Mouse (Mus musculus) ES-Bruce4 (cell line): Measurements from ENCODE around the gene Gm44503. TPM values are rescaled to one million over a fixed set of nuclear protein-coding genes. Genes with fewer than 3 reads are reported as not detected.

ENCODE experiments used
- H3K27ac ChIP-seq: 2 replicates; pipeline ENCODE4 v1.5.1; 2012; ENCODE audit warnings: low read length, inconsistent platforms; ENCODE audit not compliant: insufficient read depth
- H3K27me3 ChIP-seq: 2 replicates; pipeline ENCODE4 v1.6.1; 2012; ENCODE audit warnings: mild to moderate bottlenecking, low read length, inconsistent platforms; ENCODE audit not compliant: control insufficient read depth, poor library complexity, insufficient read depth, severe bottlenecking
- H3K36me3 ChIP-seq: 2 replicates; pipeline ENCODE4 v1.6.1; 2012; ENCODE audit warnings: inconsistent platforms, mild to moderate bottlenecking, low read length, moderate library complexity; ENCODE audit not compliant: control insufficient read depth, poor library complexity, insufficient read depth, severe bottlenecking
- H3K4me1 ChIP-seq: one replicate; pipeline ENCODE4 v1.8.1; 2011; ENCODE audit warnings: low read length; ENCODE audit not compliant: control insufficient read depth, insufficient read depth
- H3K4me3 ChIP-seq: 2 replicates; pipeline ENCODE4 v1.5.1; 2011; ENCODE audit warnings: low read depth, mild to moderate bottlenecking, low read length
- H3K9ac ChIP-seq: 2 replicates; pipeline ENCODE4 v1.6.1; 2012; ENCODE audit warnings: low read depth, mild to moderate bottlenecking, inconsistent platforms; ENCODE audit not compliant: poor library complexity, severe bottlenecking
- H3K9me3 ChIP-seq: replicated peaks from 2 replicates; pipeline ENCODE4 v1.6.1; 2012; ENCODE audit warnings: mild to moderate bottlenecking, low read length, inconsistent platforms; ENCODE audit not compliant: control insufficient read depth, poor library complexity, insufficient read depth, severe bottlenecking
- CTCF ChIP-seq: IDR thresholded peaks from one replicate; pipeline ENCODE4 v1.8.1; 2011; ENCODE audit warnings: low read depth, low read length
- EP300 ChIP-seq: IDR thresholded peaks from 2 replicates; pipeline ENCODE4 v1.6.1; 2011; ENCODE audit warnings: low read depth, low read length; ENCODE audit not compliant: insufficient read depth
- POLR2A ChIP-seq: IDR thresholded peaks from one replicate; pipeline ENCODE4 v1.8.1; 2011; ENCODE audit warnings: low read length; ENCODE audit not compliant: insufficient read depth
- polyA plus RNA-seq: library from polyadenylated mRNA; stranded (reverse); fragments of >200 nt; gene quantifications from 2 replicates; pipeline ENCODE4 v1.2.4, GENCODE M21; 2011; ENCODE audit warnings: low read depth; ENCODE audit not compliant: missing spikeins, insufficient read depth, insufficient read length

Gm44503 gene
- not detected in 2 replicates for polyA plus RNA-seq

DNA sequence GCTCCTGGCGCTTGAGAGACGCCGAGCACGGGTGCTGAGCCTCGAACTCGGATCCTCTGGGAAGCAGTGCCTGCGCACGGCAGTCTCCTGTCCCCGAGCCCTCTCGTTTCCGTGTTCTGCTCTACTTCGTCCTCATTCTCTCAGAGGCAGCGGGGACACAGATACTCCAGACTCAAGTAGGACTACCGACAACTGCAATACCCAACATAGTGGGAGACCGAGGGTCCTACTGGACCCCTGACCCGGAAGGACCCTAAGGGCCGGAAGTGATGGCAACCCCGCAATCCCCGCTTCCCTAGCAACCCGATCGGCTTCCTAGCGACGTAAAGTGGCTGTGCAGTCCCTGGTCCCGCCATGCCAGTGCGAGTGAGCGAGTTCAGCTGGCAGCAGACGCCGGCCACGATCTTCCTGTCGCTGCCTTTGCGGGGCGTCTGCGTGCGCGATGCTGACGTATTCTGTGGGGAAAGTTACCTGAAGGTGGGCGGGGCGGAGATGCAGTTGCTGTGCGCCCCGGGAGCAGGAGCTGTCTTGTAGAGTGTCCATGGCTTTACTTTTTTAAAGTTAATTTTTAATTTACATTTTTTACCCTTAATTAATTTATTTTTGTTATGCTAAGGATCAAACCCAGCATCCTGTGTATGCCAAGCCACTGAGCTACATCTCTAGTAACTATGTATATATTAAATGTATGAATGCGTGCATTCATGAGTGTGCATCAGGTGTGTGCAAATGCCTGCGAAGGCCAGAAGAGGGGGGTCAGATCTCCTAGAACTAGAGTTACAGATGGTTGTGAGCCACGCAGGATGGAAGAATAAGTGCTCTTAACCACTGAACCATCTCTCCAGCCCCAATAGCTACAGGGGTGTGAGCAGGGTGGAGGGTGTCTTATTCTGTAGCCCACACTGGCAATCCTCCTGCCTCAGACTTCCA is at the start of gene Gm44503, which contains the start of gene Dyx1c1:
TSS of gene Gm44503 (plus strand) at position 332 of the 930 bp plus-strand sequence.
TSS of gene Dyx1c1 (plus strand) at position 265 of the 930 bp plus-strand sequence.
- Histone ChIP-seq H3K27ac (no peak within 1 kb of the TSS), H3K36me3 (no peaks in the 10 kb centered on the region)
- TF ChIP-seq CTCF = no peak
- TF ChIP-seq POLR2A = peak; percentile 43

GRCm38 (mm10) chr9:72911381-72911780 is 47.3 kb upstream of the Gm44503 start:
- no peaks in the 10 kb centered on the region for H3K36me3 ChIP-seq
- no peak overlapping the region for H3K9ac ChIP-seq
- H3K27me3 ChIP-seq = no peaks in the 10 kb centered on the region
- TF ChIP-seq POLR2A (no peak), CTCF (peak; percentile 3)
- H3K4me3 ChIP-seq = no peak overlapping the region
- H3K9me3 ChIP-seq = no peaks in the 10 kb centered on the region
- H3K4me1 ChIP-seq = peaks cover 8% of the 10 kb centered on the region
- no peak overlapping the region for H3K27ac ChIP-seq

More for the DNA sequence above, at the start of gene Gm44503, which contains the start of gene Dyx1c1:
- Histone ChIP-seq H3K9ac (peak within 1 kb of the TSS; percentile 56), H3K4me3 (peak within 1 kb of the TSS; percentile 93), H3K9me3 (no peaks in the 10 kb centered on the region), H3K27me3 (no peaks in the 10 kb centered on the region), H3K4me1 (peaks cover 2% of the 10 kb centered on the region)

- H3K4me3 ChIP-seq = no peak overlapping the region
- TF ChIP-seq EP300 (no peak), CTCF (no peak), POLR2A (no peak)
These were observed 45.1 kb upstream of the Gm44503 start for GRCm38 (mm10) chr9:72913551-72913950.

GRCm38 (mm10) chr9:72915728-72916127 is 42.9 kb upstream of the Gm44503 start:
- no peaks in the 10 kb centered on the region for H3K9me3 ChIP-seq
- H3K4me3 ChIP-seq = no peak overlapping the region
- no peak overlapping the region for H3K27ac ChIP-seq
- H3K9ac ChIP-seq = no peak overlapping the region
- no peaks in the 10 kb centered on the region for H3K4me1 ChIP-seq
- H3K27me3 ChIP-seq = no peaks in the 10 kb centered on the region
- TF ChIP-seq EP300 (no peak), CTCF (no peak), POLR2A (no peak)
- H3K36me3 ChIP-seq = no peaks in the 10 kb centered on the region

More at GRCm38 (mm10) chr9:72913551-72913950, 45.1 kb upstream of the Gm44503 start:
- H3K36me3 ChIP-seq = no peaks in the 10 kb centered on the region
- H3K27me3 ChIP-seq = no peaks in the 10 kb centered on the region
- no peaks in the 10 kb centered on the region for H3K9me3 ChIP-seq
- peaks cover 4% of the 10 kb centered on the region for H3K4me1 ChIP-seq
- H3K27ac ChIP-seq = no peak overlapping the region
- no peak overlapping the region for H3K9ac ChIP-seq

DNA sequence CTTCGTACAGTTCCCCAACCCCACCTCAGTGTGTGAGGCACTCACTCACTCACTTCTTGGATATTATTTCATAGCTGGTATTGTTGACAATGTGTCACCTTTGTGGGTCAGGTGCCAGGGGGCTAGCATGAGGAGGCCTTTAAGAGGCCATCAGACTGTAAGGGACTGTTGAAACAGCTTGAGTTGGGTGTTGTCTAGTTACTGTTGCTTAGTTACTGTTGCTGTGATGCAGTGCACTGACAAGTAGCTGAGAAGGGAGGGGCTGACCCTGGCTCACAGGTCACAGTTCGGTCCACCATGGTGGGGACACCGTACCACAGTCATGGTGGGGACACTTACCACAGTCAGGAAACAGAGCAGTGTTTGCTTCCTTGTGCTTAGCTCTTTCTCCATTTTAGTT is 35.6 kb upstream of the Gm44503 start:
- no peaks in the 10 kb centered on the region for H3K4me1 ChIP-seq
- TF ChIP-seq CTCF (no peak), EP300 (no peak), POLR2A (no peak)
- no peaks in the 10 kb centered on the region for H3K9me3 ChIP-seq
- H3K27ac ChIP-seq = no peak overlapping the region
- H3K27me3 ChIP-seq = peaks cover 11% of the 10 kb centered on the region; the same call in 1 of the 2 replicates
- H3K36me3 ChIP-seq = no peaks in the 10 kb centered on the region
- no peak overlapping the region for H3K4me3 ChIP-seq
- H3K9ac ChIP-seq = no peak overlapping the region
